Mouse (Mus musculus): ENCODE measurements at regions not wholly inside any gene's neighbourhood (a gene's known extent, or its start where the extent isn't known, plus 50 kb on each side); places are given as distances from the start of the nearest gene placed in this dataset.

DNA sequence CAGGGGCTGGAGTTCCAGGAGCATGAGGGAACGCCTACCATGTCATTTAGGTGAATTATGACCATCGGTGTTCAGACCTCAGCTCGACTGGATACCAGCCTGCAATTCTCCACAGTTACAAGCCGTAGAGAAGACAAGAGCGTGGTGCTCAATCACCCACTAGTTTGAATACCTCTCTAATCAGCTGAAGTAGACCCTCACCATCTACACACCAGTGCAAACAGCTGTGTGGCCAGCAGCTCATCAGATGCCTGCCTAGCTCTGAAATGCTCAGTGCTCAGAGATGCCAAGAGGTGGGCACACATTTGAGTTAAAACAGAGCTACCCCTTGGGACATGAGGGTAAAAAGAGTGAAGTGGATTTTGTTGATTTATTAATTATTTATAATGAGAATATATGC, 660.2 kb downstream of the Magi1 start:
- no peaks in the 10 kb centered on the region for H3K27me3 ChIP-seq (ENCODE audit: control insufficient read depth, insufficient read depth, low read length)
- H3K4me1 ChIP-seq (ENCODE audit: control insufficient read depth, insufficient read depth, low read length): 0 out of 2 replicates have a peak, but pooled peaks cover 3% of the 10 kb centered on the region
- DNase-seq (ENCODE audit: low spot score): no peak
- no peak overlapping the region for H3K9ac ChIP-seq (ENCODE audit: low read length)
- ATAC-seq (ENCODE audit: insufficient read depth, low FRiP score, low TSS enrichment): peak; percentile 63; the same call in 1 of the 2 replicates
- WGBS: 15% methylated on average over 5 of the region's 5 CpGs
- H3K4me3 ChIP-seq (ENCODE audit: low read depth, low read length): no peak overlapping the region
- no peaks in the 10 kb centered on the region for H3K9me3 ChIP-seq (ENCODE audit: control insufficient read depth, low read length)
- no peak overlapping the region for H3K27ac ChIP-seq (ENCODE audit: low read depth, low read length)
- no peak overlapping the region for H3K4me2 ChIP-seq (ENCODE audit: low read depth)
- no peaks in the 10 kb centered on the region for H3K36me3 ChIP-seq (ENCODE audit: control insufficient read depth, insufficient read depth, low read length)

DNA sequence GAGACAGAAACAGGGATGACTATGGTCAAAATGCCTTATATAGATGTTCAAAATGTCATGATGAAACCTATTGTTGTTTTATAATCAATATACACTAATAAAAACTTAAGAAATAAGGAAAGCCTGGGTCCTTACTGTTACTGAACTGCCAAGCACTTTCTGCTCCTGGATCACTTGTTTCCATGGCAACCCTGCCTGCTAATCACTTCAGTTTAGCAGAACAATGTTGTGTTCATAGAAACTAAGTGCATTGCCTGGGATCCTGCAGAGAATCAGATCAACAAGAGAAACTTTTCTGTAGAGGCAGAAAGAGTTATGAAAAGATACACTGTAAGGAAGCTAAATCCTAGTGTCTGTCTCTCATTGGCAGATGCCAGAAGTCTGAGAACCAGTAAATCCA, 666.8 kb downstream of the Magi1 start:
- Histone ChIP-seq H3K9ac (ENCODE audit: low read length) (no peak overlapping the region), H3K27me3 (ENCODE audit: control insufficient read depth, insufficient read depth, low read length) (no peaks in the 10 kb centered on the region), H3K9me3 (ENCODE audit: control insufficient read depth, low read length) (no peaks in the 10 kb centered on the region), H3K4me2 (ENCODE audit: low read depth) (no peak overlapping the region), H3K27ac (ENCODE audit: low read depth, low read length) (no peak overlapping the region), H3K4me1 (ENCODE audit: control insufficient read depth, insufficient read depth, low read length) (no peaks in the 10 kb centered on the region), H3K36me3 (ENCODE audit: control insufficient read depth, insufficient read depth, low read length) (no peaks in the 10 kb centered on the region), H3K4me3 (ENCODE audit: low read depth, low read length) (no peak overlapping the region)
- DNase-seq (ENCODE audit: low spot score) (no peak), ATAC-seq (ENCODE audit: insufficient read depth, low FRiP score, low TSS enrichment) (no peak)

DNA sequence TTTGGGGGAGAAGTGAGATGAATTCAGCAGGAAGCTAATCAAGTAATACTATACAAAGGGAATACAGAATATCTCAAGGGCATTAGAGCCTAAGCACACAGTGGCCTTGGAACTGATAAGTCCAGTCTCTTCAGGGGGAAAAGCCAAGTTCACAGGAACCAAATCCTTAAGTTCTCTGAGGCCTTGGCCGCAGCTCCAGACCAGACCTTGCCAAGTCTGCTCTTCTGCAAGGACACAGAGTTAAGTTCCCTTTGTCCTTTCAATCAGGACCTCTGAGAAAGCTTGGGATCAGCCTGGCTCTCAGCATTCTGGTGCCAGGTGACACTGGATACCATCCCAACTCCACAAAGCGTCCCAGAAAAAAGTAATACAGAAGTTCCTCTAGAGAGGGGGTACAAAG, 657.1 kb upstream of the Adamts9 start:
- DNase-seq (ENCODE audit: low spot score): no peak
- WGBS: 83% methylated on average over 2 of the region's 2 CpGs
- no peak for ATAC-seq (ENCODE audit: insufficient read depth, low FRiP score, low TSS enrichment)
- Histone ChIP-seq H3K4me1 (ENCODE audit: control insufficient read depth, insufficient read depth, low read length) (no peaks in the 10 kb centered on the region), H3K4me3 (ENCODE audit: low read depth, low read length) (no peak overlapping the region), H3K4me2 (ENCODE audit: low read depth) (no peak overlapping the region), H3K27ac (ENCODE audit: low read depth, low read length) (no peak overlapping the region), H3K36me3 (ENCODE audit: control insufficient read depth, insufficient read depth, low read length) (no peaks in the 10 kb centered on the region), H3K27me3 (ENCODE audit: control insufficient read depth, insufficient read depth, low read length) (no peaks in the 10 kb centered on the region), H3K9me3 (ENCODE audit: control insufficient read depth, low read length) (no peaks in the 10 kb centered on the region), H3K9ac (ENCODE audit: low read length) (no peak overlapping the region)

DNA sequence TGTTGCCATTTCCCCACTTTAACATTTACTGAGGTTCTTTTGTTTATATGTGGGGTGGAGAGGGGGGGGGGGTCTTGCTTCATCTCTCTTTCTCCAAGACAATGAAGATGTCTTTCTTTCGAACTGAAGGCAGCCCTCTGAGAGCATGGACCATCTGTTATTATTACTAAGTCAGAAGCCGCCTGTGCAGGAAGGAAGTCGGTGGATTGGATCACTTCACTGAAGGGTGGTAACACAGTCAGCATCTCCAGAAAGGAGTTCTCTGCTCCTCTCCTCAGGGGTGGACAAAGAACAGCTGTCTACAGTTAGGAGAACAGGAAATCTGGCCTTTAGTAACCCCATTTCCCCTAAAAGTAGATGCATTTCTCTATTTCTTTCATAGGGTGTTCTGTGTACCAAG, 656.1 kb upstream of the Adamts9 start:
- Histone ChIP-seq H3K4me3 (ENCODE audit: low read depth, low read length) (no peak overlapping the region), H3K27me3 (ENCODE audit: control insufficient read depth, insufficient read depth, low read length) (no peaks in the 10 kb centered on the region), H3K4me1 (ENCODE audit: control insufficient read depth, insufficient read depth, low read length) (no peaks in the 10 kb centered on the region), H3K4me2 (ENCODE audit: low read depth) (no peak overlapping the region), H3K9ac (ENCODE audit: low read length) (no peak overlapping the region), H3K9me3 (ENCODE audit: control insufficient read depth, low read length) (no peaks in the 10 kb centered on the region), H3K36me3 (ENCODE audit: control insufficient read depth, insufficient read depth, low read length) (no peaks in the 10 kb centered on the region), H3K27ac (ENCODE audit: low read depth, low read length) (no peak overlapping the region)
- DNase-seq (ENCODE audit: low spot score): no peak
- no peak for ATAC-seq (ENCODE audit: insufficient read depth, low FRiP score, low TSS enrichment)
- 71% methylated on average over 3 of the region's 3 CpGs for WGBS

DNA sequence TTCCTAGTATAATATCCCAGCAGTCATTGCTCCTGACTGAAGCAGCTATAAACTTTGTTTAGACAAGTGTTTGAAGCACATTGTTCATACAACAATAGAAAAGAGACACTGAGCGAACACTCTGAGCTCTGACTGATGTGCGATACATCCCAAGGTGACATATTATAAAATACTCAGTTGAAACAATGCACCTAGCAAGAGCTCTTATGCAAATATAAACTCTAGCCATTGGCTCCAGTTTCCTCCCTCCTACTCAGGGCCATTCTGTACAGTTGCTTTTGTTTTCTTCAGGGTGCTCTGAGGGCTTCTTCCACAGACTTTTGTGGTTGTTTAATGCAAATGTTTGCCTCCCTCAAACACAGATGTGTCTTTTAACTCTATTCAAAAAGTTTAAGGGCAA, 646.6 kb upstream of the Adamts9 start:
- Histone ChIP-seq H3K9ac (ENCODE audit: low read length) (no peak overlapping the region), H3K4me1 (ENCODE audit: control insufficient read depth, insufficient read depth, low read length) (no peaks in the 10 kb centered on the region), H3K27ac (ENCODE audit: low read depth, low read length) (no peak overlapping the region), H3K4me3 (ENCODE audit: low read depth, low read length) (no peak overlapping the region), H3K4me2 (ENCODE audit: low read depth) (no peak overlapping the region), H3K9me3 (ENCODE audit: control insufficient read depth, low read length) (no peaks in the 10 kb centered on the region), H3K36me3 (ENCODE audit: control insufficient read depth, insufficient read depth, low read length) (no peaks in the 10 kb centered on the region), H3K27me3 (ENCODE audit: control insufficient read depth, insufficient read depth, low read length) (no peaks in the 10 kb centered on the region)
- 85% methylated on average over 2 of the region's 2 CpGs for WGBS
- DNase-seq (ENCODE audit: low spot score) (no peak), ATAC-seq (ENCODE audit: insufficient read depth, low FRiP score, low TSS enrichment) (no peak)

DNA sequence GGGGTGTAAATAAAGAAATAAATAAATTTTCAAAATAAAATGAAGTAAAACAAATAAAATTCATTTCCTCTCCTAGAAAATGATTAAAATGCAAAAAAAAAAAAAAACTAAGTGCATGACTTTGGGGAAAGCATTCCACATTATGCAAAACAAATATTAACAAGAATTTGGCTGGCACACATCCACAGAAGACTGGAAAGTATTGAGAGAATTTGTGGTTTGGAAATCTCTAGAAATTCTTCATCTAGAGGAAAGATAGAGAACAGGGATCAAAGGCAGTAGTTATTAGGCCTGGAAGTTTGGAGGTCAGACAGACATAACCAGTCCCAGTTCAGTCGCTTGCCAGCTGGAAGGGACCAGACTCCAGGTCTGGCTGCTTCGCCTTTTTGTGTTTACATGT, 643.6 kb upstream of the Adamts9 start:
- ATAC-seq (ENCODE audit: insufficient read depth, low FRiP score, low TSS enrichment) (no peak), DNase-seq (ENCODE audit: low spot score) (no peak)
- no peaks in the 10 kb centered on the region for H3K36me3 ChIP-seq (ENCODE audit: control insufficient read depth, insufficient read depth, low read length)
- no peak overlapping the region for H3K27ac ChIP-seq (ENCODE audit: low read depth, low read length)
- H3K9ac ChIP-seq (ENCODE audit: low read length): no peak overlapping the region
- no peak overlapping the region for H3K4me2 ChIP-seq (ENCODE audit: low read depth)
- H3K27me3 ChIP-seq (ENCODE audit: control insufficient read depth, insufficient read depth, low read length): no peaks in the 10 kb centered on the region
- WGBS: 92% methylated on average over 2 of the region's 2 CpGs
- no peaks in the 10 kb centered on the region for H3K4me1 ChIP-seq (ENCODE audit: control insufficient read depth, insufficient read depth, low read length)
- no peaks in the 10 kb centered on the region for H3K9me3 ChIP-seq (ENCODE audit: control insufficient read depth, low read length)
- no peak overlapping the region for H3K4me3 ChIP-seq (ENCODE audit: low read depth, low read length)

DNA sequence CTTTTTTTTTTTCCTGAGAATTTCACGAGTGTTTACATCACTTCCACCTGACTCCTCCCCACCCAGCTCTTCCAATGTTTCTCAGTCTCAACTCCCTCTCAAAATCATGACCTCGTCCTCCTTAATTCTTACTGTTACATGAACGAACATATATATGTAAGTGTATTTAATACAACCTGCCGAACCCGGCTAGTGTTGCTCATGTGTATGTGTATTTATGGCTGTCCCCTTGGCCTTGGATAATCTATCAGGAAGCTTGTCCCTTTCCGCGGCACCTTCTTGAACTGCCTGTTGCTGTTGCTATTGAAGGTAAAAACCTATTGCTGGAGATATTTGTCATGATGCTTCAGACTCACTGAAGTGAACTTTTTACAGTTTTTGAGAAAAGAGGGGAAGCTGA, 637.8 kb upstream of the Adamts9 start:
- Histone ChIP-seq H3K36me3 (ENCODE audit: control insufficient read depth, insufficient read depth, low read length) (no peaks in the 10 kb centered on the region), H3K4me2 (ENCODE audit: low read depth) (no peak overlapping the region), H3K4me1 (ENCODE audit: control insufficient read depth, insufficient read depth, low read length) (no peaks in the 10 kb centered on the region), H3K9ac (ENCODE audit: low read length) (no peak overlapping the region), H3K4me3 (ENCODE audit: low read depth, low read length) (no peak overlapping the region), H3K27ac (ENCODE audit: low read depth, low read length) (no peak overlapping the region), H3K9me3 (ENCODE audit: control insufficient read depth, low read length) (no peaks in the 10 kb centered on the region), H3K27me3 (ENCODE audit: control insufficient read depth, insufficient read depth, low read length) (no peaks in the 10 kb centered on the region)
- DNase-seq (ENCODE audit: low spot score) (no peak), ATAC-seq (ENCODE audit: insufficient read depth, low FRiP score, low TSS enrichment) (no peak)
- WGBS: 88% methylated on average over 7 of the region's 7 CpGs

DNA sequence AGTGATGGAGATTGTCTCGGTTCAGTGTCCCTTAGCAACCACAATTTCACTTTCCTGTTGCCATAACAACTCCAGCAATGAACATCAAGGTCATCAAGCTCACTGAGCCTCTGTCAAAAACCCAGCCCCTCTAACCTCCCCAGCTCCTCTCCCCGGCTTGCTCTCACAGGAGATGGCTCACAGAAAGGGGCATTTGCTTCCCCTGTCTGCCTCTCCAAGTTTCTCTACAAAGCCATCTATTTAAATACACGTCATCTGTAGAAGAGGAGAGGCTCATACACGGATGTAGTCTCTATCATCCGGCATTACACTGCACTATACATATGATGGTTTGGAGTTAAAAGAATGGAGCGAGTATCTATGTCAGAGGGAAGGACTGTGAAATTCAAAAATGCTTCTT, 637.4 kb upstream of the Adamts9 start:
- H3K27me3 ChIP-seq (ENCODE audit: control insufficient read depth, insufficient read depth, low read length): no peaks in the 10 kb centered on the region
- no peak overlapping the region for H3K9ac ChIP-seq (ENCODE audit: low read length)
- WGBS: 65% methylated on average over 6 of the region's 6 CpGs
- H3K36me3 ChIP-seq (ENCODE audit: control insufficient read depth, insufficient read depth, low read length): no peaks in the 10 kb centered on the region
- H3K4me3 ChIP-seq (ENCODE audit: low read depth, low read length): no peak overlapping the region
- H3K4me1 ChIP-seq (ENCODE audit: control insufficient read depth, insufficient read depth, low read length): no peaks in the 10 kb centered on the region
- H3K9me3 ChIP-seq (ENCODE audit: control insufficient read depth, low read length): no peaks in the 10 kb centered on the region
- ATAC-seq (ENCODE audit: insufficient read depth, low FRiP score, low TSS enrichment): no peak
- H3K4me2 ChIP-seq (ENCODE audit: low read depth): no peak overlapping the region
- no peak for DNase-seq (ENCODE audit: low spot score)
- H3K27ac ChIP-seq (ENCODE audit: low read depth, low read length): no peak overlapping the region

DNA sequence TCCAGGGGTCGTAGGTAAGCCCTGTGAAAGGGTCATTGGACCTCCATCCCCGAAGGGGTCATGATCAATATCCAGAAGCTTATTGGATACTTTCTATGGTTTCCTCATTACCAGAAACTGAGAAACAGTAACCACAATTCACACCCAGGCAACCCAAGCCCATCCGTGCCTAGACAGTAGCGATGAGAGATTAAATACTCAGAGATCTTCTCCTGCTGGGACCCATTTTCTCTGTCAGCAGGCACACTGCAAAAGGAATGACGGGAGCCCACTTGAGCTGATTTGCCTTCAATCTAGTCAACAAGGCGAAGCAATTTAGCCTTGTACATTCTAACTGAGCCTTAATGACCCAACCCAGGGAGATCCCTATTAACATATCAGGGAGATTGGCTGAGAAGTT, 632.0 kb upstream of the Adamts9 start:
- Histone ChIP-seq H3K9ac (ENCODE audit: low read length) (no peak overlapping the region), H3K4me2 (ENCODE audit: low read depth) (no peak overlapping the region), H3K9me3 (ENCODE audit: control insufficient read depth, low read length) (no peaks in the 10 kb centered on the region), H3K4me3 (ENCODE audit: low read depth, low read length) (no peak overlapping the region), H3K27me3 (ENCODE audit: control insufficient read depth, insufficient read depth, low read length) (no peaks in the 10 kb centered on the region), H3K27ac (ENCODE audit: low read depth, low read length) (no peak overlapping the region), H3K36me3 (ENCODE audit: control insufficient read depth, insufficient read depth, low read length) (no peaks in the 10 kb centered on the region), H3K4me1 (ENCODE audit: control insufficient read depth, insufficient read depth, low read length) (no peaks in the 10 kb centered on the region)
- ATAC-seq (ENCODE audit: insufficient read depth, low FRiP score, low TSS enrichment) (no peak), DNase-seq (ENCODE audit: low spot score) (no peak)
- 74% methylated on average over 6 of the region's 6 CpGs for WGBS
